Mouse (Mus musculus): ENCODE measurements around the gene Pla2g5.
A peak's percentile ranks its signal among the peaks of the same experiment; 100 is the strongest.
"Not testable (repeated sequence)": the region's sequence is repeated elsewhere in the genome, so short reads cannot be mapped to it uniquely, and the experiment has no call there.

Gene Pla2g5

GRCm38 (mm10) chr4:138863344-138863998, at the start of gene Pla2g5:
Pla2g5 (minus strand) TSS chr4:138863482.
- DNase-seq (ENCODE audit: low spot score) = no peak

- no peak for DNase-seq (ENCODE audit: low spot score)
Observed at GRCm38 (mm10) chr4:138905624-138906337, 42.5 kb upstream of the Pla2g5 start.

- no peak for DNase-seq (ENCODE audit: low spot score)
Observed at GRCm38 (mm10) chr4:138899361-138899760, 36.1 kb upstream of the Pla2g5 start.

GRCm38 (mm10) chr4:138893789-138894188, 30.5 kb upstream of the Pla2g5 start:
- not testable (repeated sequence) for DNase-seq (ENCODE audit: low spot score)

- DNase-seq (ENCODE audit: low spot score) = no peak
Observed at GRCm38 (mm10) chr4:138892655-138893054, 29.4 kb upstream of the Pla2g5 start.

- no peak for DNase-seq (ENCODE audit: low spot score)
Observed at GRCm38 (mm10) chr4:138889635-138890034, 26.4 kb upstream of the Pla2g5 start.

GRCm38 (mm10) chr4:138889165-138889564, 25.9 kb upstream of the Pla2g5 start:
- no peak for DNase-seq (ENCODE audit: low spot score)

GRCm38 (mm10) chr4:138884261-138884660, 21.0 kb upstream of the Pla2g5 start:
- peak; percentile 49 for DNase-seq (ENCODE audit: low spot score)

- no peak for DNase-seq (ENCODE audit: low spot score)
Observed at GRCm38 (mm10) chr4:138882179-138882578, 18.9 kb upstream of the Pla2g5 start.

GRCm38 (mm10) chr4:138880811-138881584, 17.7 kb upstream of the Pla2g5 start:
- DNase-seq (ENCODE audit: low spot score) = no peak

- DNase-seq (ENCODE audit: low spot score) = no peak
Observed at GRCm38 (mm10) chr4:138879808-138880207, 16.5 kb upstream of the Pla2g5 start.

GRCm38 (mm10) chr4:138878783-138879182, 15.5 kb upstream of the Pla2g5 start:
- DNase-seq (ENCODE audit: low spot score) = no peak

GRCm38 (mm10) chr4:138877731-138878130, 14.4 kb upstream of the Pla2g5 start, which contains the start of gene Pla2g2e:
Pla2g2e (plus strand) TSS chr4:138877942.
- DNase-seq (ENCODE audit: low spot score) = no peak

- no peak for DNase-seq (ENCODE audit: low spot score)
Observed at GRCm38 (mm10) chr4:138875986-138876385, 12.7 kb upstream of the Pla2g5 start.

- DNase-seq (ENCODE audit: low spot score) = not testable (repeated sequence)
Observed at GRCm38 (mm10) chr4:138875275-138875674, 12.0 kb upstream of the Pla2g5 start.

- DNase-seq (ENCODE audit: low spot score) = no peak
Observed at GRCm38 (mm10) chr4:138873864-138874263, 10.6 kb upstream of the Pla2g5 start, which contains the start of gene Gm13030. Gm13030 (minus strand) TSS chr4:138873964.

GRCm38 (mm10) chr4:138868666-138869065, 5.4 kb upstream of the Pla2g5 start:
- DNase-seq (ENCODE audit: low spot score) = no peak

- DNase-seq (ENCODE audit: low spot score) = peak; percentile 36
Observed at GRCm38 (mm10) chr4:138866413-138866812, 3.1 kb upstream of the Pla2g5 start.

- no peak for DNase-seq (ENCODE audit: low spot score)
Observed at GRCm38 (mm10) chr4:138865991-138866390, 2.7 kb upstream of the Pla2g5 start.

- DNase-seq (ENCODE audit: low spot score) = no peak
Observed at GRCm38 (mm10) chr4:138865092-138865491, 1.8 kb upstream of the Pla2g5 start.

GRCm38 (mm10) chr4:138859728-138860127, 3.6 kb downstream of the Pla2g5 start:
- no peak for DNase-seq (ENCODE audit: low spot score)

GRCm38 (mm10) chr4:138859245-138859644, 4.0 kb downstream of the Pla2g5 start:
- DNase-seq (ENCODE audit: low spot score) = no peak

GRCm38 (mm10) chr4:138858446-138858845, 4.8 kb downstream of the Pla2g5 start:
- DNase-seq (ENCODE audit: low spot score) = no peak

All from ovary, adult 18-20 months (tissue).